Mouse (Mus musculus): ENCODE measurements around the gene Ifitm10. TPM values are rescaled to one million over a fixed set of nuclear protein-coding genes. Genes with fewer than 3 reads are reported as not detected.
A peak's percentile ranks its signal among the peaks of the same experiment; 100 is the strongest.
"Not testable (repeated sequence)": the region's sequence is repeated elsewhere in the genome, so short reads cannot be mapped to it uniquely, and the experiment has no call there.

Ifitm10 gene
- polyA plus RNA-seq, 1 experiment from 2014 or later, result 3.0 TPM

DNA sequence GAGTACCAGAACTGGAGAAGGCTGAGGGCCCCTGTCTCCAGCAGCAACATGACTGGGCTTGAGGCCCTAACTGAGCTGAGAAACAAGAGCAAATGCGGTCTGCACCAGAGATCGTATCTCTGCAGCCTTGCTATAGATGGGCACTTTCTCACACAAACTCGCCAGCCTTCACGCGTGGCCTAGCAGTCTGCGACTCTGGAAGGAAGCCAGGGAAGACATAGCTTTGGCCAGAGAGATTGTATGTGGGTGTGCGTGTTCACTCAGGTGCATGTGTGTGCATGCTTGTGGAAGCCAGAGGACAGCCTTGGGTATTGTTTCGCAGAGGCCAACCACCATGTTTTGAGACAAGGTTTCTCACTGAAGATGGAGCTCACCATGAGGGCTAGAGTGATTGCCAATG, 35.1 kb upstream of the Ifitm10 start:
- H3K4me2 ChIP-seq (ENCODE audit: low read depth, low read length), result no peak overlapping the region
- ATAC-seq (ENCODE audit: low read depth) (no peak), DNase-seq (ENCODE audit: low spot score) (no peak)
- H3K27ac ChIP-seq (replicated peaks; ENCODE audit: low read depth, low read length), result no peak overlapping the region
- H3K4me1 ChIP-seq (ENCODE audit: control insufficient read depth, insufficient read depth, low read length), result no peaks in the 10 kb centered on the region
- no peaks in the 10 kb centered on the region for H3K36me3 ChIP-seq (ENCODE audit: control insufficient read depth, insufficient read depth, low read length)
- 90% methylated on average over 8 of the region's 8 CpGs for WGBS
- no peaks in the 10 kb centered on the region for H3K27me3 ChIP-seq (replicated peaks; ENCODE audit: control insufficient read depth, insufficient read depth, low read length)
- H3K9ac ChIP-seq (ENCODE audit: low read depth, low read length), result no peak overlapping the region
- H3K9me3 ChIP-seq (ENCODE audit: control insufficient read depth, low read length), result no peaks in the 10 kb centered on the region
- H3K4me3 ChIP-seq (ENCODE audit: low read depth, low read length), result no peak overlapping the region

DNA sequence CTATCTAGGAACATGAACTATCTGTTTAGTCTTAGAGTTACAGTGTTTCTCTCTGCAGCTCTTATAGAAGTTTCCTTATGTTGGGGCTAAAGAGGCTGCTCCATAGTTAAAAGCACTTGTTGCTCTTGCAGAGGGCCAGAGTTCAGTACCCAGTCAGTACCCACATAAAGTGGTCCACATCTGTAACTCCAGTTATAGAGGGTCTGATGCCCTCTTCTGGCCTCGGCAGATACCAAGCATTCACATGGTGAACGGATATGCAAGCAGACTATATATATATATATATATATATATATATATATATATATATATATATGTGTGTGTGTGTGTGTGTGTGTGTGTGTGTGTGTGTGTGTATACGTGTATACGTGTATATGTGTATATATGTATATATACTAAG, 34.4 kb upstream of the Ifitm10 start:
- no peaks in the 10 kb centered on the region for H3K4me1 ChIP-seq (ENCODE audit: control insufficient read depth, insufficient read depth, low read length)
- H3K9me3 ChIP-seq (ENCODE audit: control insufficient read depth, low read length), result no peaks in the 10 kb centered on the region
- H3K27me3 ChIP-seq (replicated peaks; ENCODE audit: control insufficient read depth, insufficient read depth, low read length), result no peaks in the 10 kb centered on the region
- H3K27ac ChIP-seq (replicated peaks; ENCODE audit: low read depth, low read length), result no peak overlapping the region
- H3K36me3 ChIP-seq (ENCODE audit: control insufficient read depth, insufficient read depth, low read length), result no peaks in the 10 kb centered on the region
- ATAC-seq (ENCODE audit: low read depth) (no peak), DNase-seq (ENCODE audit: low spot score) (no peak)
- H3K4me3 ChIP-seq (ENCODE audit: low read depth, low read length), result no peak overlapping the region
- WGBS, result 62% methylated on average over 4 of the region's 4 CpGs
- no peak overlapping the region for H3K9ac ChIP-seq (ENCODE audit: low read depth, low read length)
- no peak overlapping the region for H3K4me2 ChIP-seq (ENCODE audit: low read depth, low read length)

DNA sequence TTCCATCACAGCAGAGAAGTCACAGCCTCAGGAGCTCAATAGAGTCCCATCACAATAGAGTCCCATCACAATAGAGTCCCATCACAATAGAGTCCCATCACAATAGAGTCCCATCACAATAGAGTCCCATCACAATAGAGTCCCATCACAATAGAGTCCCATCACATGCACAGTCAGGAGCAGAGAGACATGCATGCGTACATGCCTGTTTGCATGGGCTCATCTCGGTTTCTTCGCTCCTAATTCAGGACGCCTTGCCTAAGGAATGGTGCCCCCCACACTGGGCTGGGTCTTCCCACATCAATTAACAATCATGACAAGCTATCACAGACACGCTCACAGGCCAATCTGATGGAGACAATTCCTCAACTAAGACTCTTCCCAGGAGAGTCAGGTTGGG, 31.6 kb upstream of the Ifitm10 start:
- not testable (repeated sequence) for H3K4me1 ChIP-seq (ENCODE audit: control insufficient read depth, insufficient read depth, low read length); H3K4me3 ChIP-seq (ENCODE audit: low read depth, low read length); H3K9ac ChIP-seq (ENCODE audit: low read depth, low read length); H3K9me3 ChIP-seq (ENCODE audit: control insufficient read depth, low read length); ATAC-seq (ENCODE audit: low read depth); H3K27me3 ChIP-seq (replicated peaks; ENCODE audit: control insufficient read depth, insufficient read depth, low read length); H3K4me2 ChIP-seq (ENCODE audit: low read depth, low read length); H3K36me3 ChIP-seq (ENCODE audit: control insufficient read depth, insufficient read depth, low read length); DNase-seq (ENCODE audit: low spot score); H3K27ac ChIP-seq (replicated peaks; ENCODE audit: low read depth, low read length)
- 87% methylated on average over 5 of the region's 5 CpGs for WGBS

DNA sequence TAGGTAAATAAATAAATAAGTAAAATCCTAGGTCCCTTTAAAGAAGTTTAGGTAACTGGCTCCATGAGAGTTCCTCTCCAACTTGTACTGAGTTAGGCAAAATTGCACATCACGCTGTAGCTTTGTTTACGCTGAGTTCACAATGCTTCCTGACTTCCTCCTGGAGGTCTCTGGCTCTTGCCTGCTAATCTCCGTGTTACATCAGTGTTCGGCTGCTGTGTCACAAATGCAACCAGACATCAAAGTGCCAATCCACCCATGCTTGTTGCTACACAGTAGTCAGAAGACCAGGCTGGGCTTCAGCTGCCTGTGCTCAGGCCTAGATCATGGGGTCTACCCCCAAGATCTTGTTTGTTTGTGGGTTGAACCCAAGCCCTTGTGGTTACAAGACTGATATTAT, 30.0 kb upstream of the Ifitm10 start:
- Histone ChIP-seq H3K9me3 (ENCODE audit: control insufficient read depth, low read length) (no peaks in the 10 kb centered on the region), H3K27me3 (replicated peaks; ENCODE audit: control insufficient read depth, insufficient read depth, low read length) (no peaks in the 10 kb centered on the region), H3K27ac (replicated peaks; ENCODE audit: low read depth, low read length) (no peak overlapping the region), H3K4me2 (ENCODE audit: low read depth, low read length) (no peak overlapping the region), H3K4me1 (ENCODE audit: control insufficient read depth, insufficient read depth, low read length) (no peaks in the 10 kb centered on the region), H3K9ac (ENCODE audit: low read depth, low read length) (no peak overlapping the region), H3K36me3 (ENCODE audit: control insufficient read depth, insufficient read depth, low read length) (no peaks in the 10 kb centered on the region), H3K4me3 (ENCODE audit: low read depth, low read length) (no peak overlapping the region)
- 78% methylated on average over 4 of the region's 4 CpGs for WGBS
- ATAC-seq (ENCODE audit: low read depth), result no peak
- no peak for DNase-seq (ENCODE audit: low spot score)

DNA sequence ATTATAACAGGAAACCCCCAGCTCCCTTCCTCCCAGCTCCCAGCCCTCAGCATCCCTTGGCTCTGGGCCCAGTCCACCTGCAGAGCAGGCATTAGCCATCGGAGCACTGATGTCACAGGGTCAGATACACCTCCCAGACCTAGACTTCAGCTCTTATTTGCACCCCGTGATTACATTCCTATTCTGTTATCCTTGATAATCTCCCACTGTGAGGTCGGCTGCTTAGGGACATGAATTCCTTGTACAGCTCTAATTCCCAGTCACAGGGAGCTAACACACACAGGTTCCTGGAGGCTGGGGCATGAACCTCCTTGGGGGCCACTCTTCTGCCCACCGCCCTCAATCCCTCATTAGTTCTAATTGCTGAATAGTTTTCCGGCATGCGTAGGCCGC, 27.2 kb upstream of the Ifitm10 start:
- Histone ChIP-seq H3K4me3 (ENCODE audit: low read depth, low read length) (no peak overlapping the region), H3K9ac (ENCODE audit: low read depth, low read length) (no peak overlapping the region), H3K27me3 (replicated peaks; ENCODE audit: control insufficient read depth, insufficient read depth, low read length) (no peaks in the 10 kb centered on the region), H3K36me3 (ENCODE audit: control insufficient read depth, insufficient read depth, low read length) (no peaks in the 10 kb centered on the region), H3K27ac (replicated peaks; ENCODE audit: low read depth, low read length) (no peak overlapping the region), H3K9me3 (ENCODE audit: control insufficient read depth, low read length) (no peaks in the 10 kb centered on the region), H3K4me2 (ENCODE audit: low read depth, low read length) (no peak overlapping the region), H3K4me1 (ENCODE audit: control insufficient read depth, insufficient read depth, low read length) (no peaks in the 10 kb centered on the region)
- WGBS, result 37% methylated on average over 7 of the region's 7 CpGs
- DNase-seq (ENCODE audit: low spot score) (peak; percentile 59), ATAC-seq (ENCODE audit: low read depth) (peak; percentile 81)

DNA sequence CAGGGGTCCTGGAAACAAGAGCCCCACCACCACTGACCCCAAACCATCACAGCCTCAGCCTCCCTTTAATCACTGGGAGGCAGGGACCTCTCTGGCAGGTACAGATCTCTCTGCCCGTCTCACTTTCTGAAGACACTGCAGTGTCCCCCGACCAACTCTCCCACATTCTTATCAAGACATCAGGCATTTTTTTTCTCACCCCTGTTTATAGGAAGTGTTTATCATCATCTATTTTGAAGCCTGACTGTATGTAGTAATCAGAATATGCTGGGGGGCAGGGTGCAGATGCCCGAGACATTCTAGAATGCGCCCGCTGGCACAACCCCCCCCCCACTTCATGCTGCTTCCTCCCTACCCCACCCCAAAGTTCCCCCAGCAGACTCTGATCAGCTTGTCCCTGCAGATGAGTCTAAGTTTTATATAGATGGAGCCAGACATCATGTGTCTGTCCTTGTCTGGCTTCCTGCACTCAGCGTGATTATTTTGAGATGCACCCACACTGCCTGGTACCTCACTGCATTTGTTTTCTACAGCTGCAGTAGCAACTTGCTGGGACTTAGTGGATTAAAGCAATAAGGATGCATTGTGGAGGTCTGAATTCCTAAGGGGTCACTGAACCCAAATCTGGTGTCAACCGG, 26.7 kb upstream of the Ifitm10 start:
- Histone ChIP-seq H3K4me2 (ENCODE audit: low read depth, low read length) (no peak overlapping the region), H3K4me1 (ENCODE audit: control insufficient read depth, insufficient read depth, low read length) (no peaks in the 10 kb centered on the region), H3K9ac (ENCODE audit: low read depth, low read length) (no peak overlapping the region), H3K9me3 (ENCODE audit: control insufficient read depth, low read length) (no peaks in the 10 kb centered on the region), H3K36me3 (ENCODE audit: control insufficient read depth, insufficient read depth, low read length) (no peaks in the 10 kb centered on the region), H3K27me3 (replicated peaks; ENCODE audit: control insufficient read depth, insufficient read depth, low read length) (no peaks in the 10 kb centered on the region), H3K4me3 (ENCODE audit: low read depth, low read length) (no peak overlapping the region), H3K27ac (replicated peaks; ENCODE audit: low read depth, low read length) (no peak overlapping the region)
- peak; percentile 3; the same call in 1 of the 2 replicates for ATAC-seq (ENCODE audit: low read depth)
- 64% methylated on average over 7 of the region's 7 CpGs for WGBS
- DNase-seq (ENCODE audit: low spot score), result no peak

DNA sequence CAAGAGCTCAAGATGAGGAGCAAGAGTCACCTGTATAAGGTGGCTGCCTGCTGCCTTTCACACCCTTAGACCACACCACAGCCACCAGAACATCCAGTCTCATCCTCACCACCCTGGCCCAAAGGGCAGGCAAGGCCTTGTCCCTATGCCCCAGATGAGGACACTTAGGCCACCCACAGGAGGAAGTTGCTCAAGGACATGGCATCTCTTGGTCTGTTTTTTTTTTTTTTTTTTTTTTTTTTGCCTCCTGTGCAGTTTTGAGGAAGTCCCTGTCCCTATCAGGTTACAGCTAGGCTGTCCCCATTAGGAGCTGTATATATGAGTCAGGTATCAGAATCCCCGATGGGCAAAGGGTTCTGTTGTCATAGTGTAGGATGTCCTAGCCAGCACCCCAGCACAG, 25.7 kb upstream of the Ifitm10 start:
- Histone ChIP-seq H3K9me3 (ENCODE audit: control insufficient read depth, low read length) (no peaks in the 10 kb centered on the region), H3K4me3 (ENCODE audit: low read depth, low read length) (no peak overlapping the region)
- WGBS, result 48% methylated on average over 1 of the region's 1 CpGs

DNA sequence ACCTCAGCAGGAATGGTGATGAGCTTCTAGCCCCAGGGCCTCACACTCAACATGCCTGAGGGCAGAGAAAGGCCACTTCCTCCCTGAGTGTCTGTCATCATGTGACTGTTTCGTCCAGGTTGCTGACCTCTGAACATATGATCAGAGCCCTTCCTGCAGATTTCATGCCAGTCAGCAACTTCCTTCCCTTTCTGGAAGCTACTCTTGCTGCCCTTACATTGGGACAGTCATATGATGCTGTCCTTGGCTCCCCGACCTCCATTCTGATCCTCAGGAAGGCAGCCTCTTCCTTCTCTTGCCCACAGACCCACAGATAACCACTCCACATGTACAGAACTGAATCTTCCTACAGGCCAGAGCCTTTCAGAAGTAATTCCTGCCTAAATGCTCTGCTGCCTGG, 24.5 kb upstream of the Ifitm10 start:
- ATAC-seq (ENCODE audit: low read depth) (no peak), DNase-seq (ENCODE audit: low spot score) (peak; percentile 45)
- Histone ChIP-seq H3K9ac (ENCODE audit: low read depth, low read length) (no peak overlapping the region), H3K4me3 (ENCODE audit: low read depth, low read length) (no peak overlapping the region), H3K36me3 (ENCODE audit: control insufficient read depth, insufficient read depth, low read length) (no peaks in the 10 kb centered on the region), H3K27ac (replicated peaks; ENCODE audit: low read depth, low read length) (no peak overlapping the region), H3K9me3 (ENCODE audit: control insufficient read depth, low read length) (no peaks in the 10 kb centered on the region), H3K4me1 (ENCODE audit: control insufficient read depth, insufficient read depth, low read length) (no peaks in the 10 kb centered on the region), H3K4me2 (ENCODE audit: low read depth, low read length) (no peak overlapping the region), H3K27me3 (replicated peaks; ENCODE audit: control insufficient read depth, insufficient read depth, low read length) (no peaks in the 10 kb centered on the region)
- WGBS, result 38% methylated on average over 2 of the region's 2 CpGs

More for the DNA sequence above, 25.7 kb upstream of the Ifitm10 start:
- H3K4me2 ChIP-seq (ENCODE audit: low read depth, low read length), result no peak overlapping the region
- ATAC-seq (ENCODE audit: low read depth) (no peak), DNase-seq (ENCODE audit: low spot score) (no peak)
- H3K9ac ChIP-seq (ENCODE audit: low read depth, low read length), result no peak overlapping the region
- no peak overlapping the region for H3K27ac ChIP-seq (replicated peaks; ENCODE audit: low read depth, low read length)
- no peaks in the 10 kb centered on the region for H3K4me1 ChIP-seq (ENCODE audit: control insufficient read depth, insufficient read depth, low read length)
- no peaks in the 10 kb centered on the region for H3K36me3 ChIP-seq (ENCODE audit: control insufficient read depth, insufficient read depth, low read length)
- H3K27me3 ChIP-seq (replicated peaks; ENCODE audit: control insufficient read depth, insufficient read depth, low read length), result no peaks in the 10 kb centered on the region

DNA sequence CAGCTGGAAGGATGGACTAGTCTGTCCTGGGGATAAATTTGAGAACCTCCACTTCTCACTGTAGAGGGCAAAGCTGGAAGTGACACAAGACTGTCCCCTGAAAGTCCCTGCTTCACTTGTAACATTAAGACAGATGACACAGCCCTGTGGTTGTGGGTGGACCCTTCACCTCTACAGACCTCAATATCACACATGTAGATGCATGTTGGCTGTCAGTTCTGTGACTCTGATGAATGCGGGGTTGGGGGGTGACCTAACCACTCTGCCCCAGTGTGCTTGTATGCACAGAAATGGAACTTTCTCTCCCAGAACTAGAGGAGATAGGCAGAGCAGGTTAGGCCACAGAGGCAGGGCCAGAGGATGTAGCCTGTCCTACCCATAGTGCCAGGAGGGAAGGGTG, 23.1 kb upstream of the Ifitm10 start:
- Histone ChIP-seq H3K9me3 (ENCODE audit: control insufficient read depth, low read length) (no peaks in the 10 kb centered on the region), H3K9ac (ENCODE audit: low read depth, low read length) (no peak overlapping the region), H3K4me3 (ENCODE audit: low read depth, low read length) (no peak overlapping the region), H3K27ac (replicated peaks; ENCODE audit: low read depth, low read length) (no peak overlapping the region), H3K27me3 (replicated peaks; ENCODE audit: control insufficient read depth, insufficient read depth, low read length) (no peaks in the 10 kb centered on the region), H3K4me2 (ENCODE audit: low read depth, low read length) (no peak overlapping the region), H3K36me3 (ENCODE audit: control insufficient read depth, insufficient read depth, low read length) (no peaks in the 10 kb centered on the region), H3K4me1 (ENCODE audit: control insufficient read depth, insufficient read depth, low read length) (no peaks in the 10 kb centered on the region)
- ATAC-seq (ENCODE audit: low read depth) (no peak), DNase-seq (ENCODE audit: low spot score) (no peak)
- 87% methylated on average over 1 of the region's 1 CpGs for WGBS
